Mouse (Mus musculus) heart, embryonic 10.5 days (tissue): Measurements from ENCODE around the gene H2al1d. TPM values are rescaled to one million over a fixed set of nuclear protein-coding genes. Genes with fewer than 3 reads are reported as not detected.
"Not testable (repeated sequence)": the region's sequence is repeated elsewhere in the genome, so short reads cannot be mapped to it uniquely, and the experiment has no call there.

Experiments
- DNase-seq: peaks from one replicate; pipeline ENCODE4 v3.0.0-alpha.2; 2017; ENCODE audit warnings: low spot score
- H3K27ac ChIP-seq: fragments of 300-500 bp; sonication (generic); 2 replicates; pipeline ENCODE4 v1.5.1; 2016; ENCODE audit warnings: mild to moderate bottlenecking
- H3K27me3 ChIP-seq: fragments of 300-500 bp; sonication (generic); 2 replicates; pipeline ENCODE4 v1.6.1; 2016; ENCODE audit warnings: mild to moderate bottlenecking; ENCODE audit not compliant: poor library complexity, insufficient read depth, severe bottlenecking
- H3K36me3 ChIP-seq: fragments of 300-500 bp; sonication (generic); 2 replicates; pipeline ENCODE4 v1.6.1; 2016; ENCODE audit warnings: mild to moderate bottlenecking, moderate library complexity
- H3K4me1 ChIP-seq: fragments of 300-500 bp; sonication (generic); 2 replicates; pipeline ENCODE4 v1.6.1; 2016; ENCODE audit warnings: mild to moderate bottlenecking
- H3K4me3 ChIP-seq: fragments of 300-500 bp; sonication (generic); 2 replicates; pipeline ENCODE4 v1.5.1; 2016; ENCODE audit warnings: mild to moderate bottlenecking, moderate library complexity
- H3K9me3 ChIP-seq: fragments of 300-500 bp; sonication (generic); 2 replicates; pipeline ENCODE4 v1.6.1; 2016; ENCODE audit warnings: mild to moderate bottlenecking, moderate library complexity
- WGBS: fragments of 180-500 bp; shearing (Covaris S2); methylation state at CpG from one replicate; pipeline ENCODE4 v1.1.7; 2016; 5-methylcytosine and 5-hydroxymethylcytosine counted together
- polyA plus RNA-seq: library from polyadenylated mRNA; unstranded; fragments of >200 nt; fragmentation: Nextera tagmentation; extraction: Ambion mirVana; gene quantifications from 2 replicates; pipeline ENCODE4 v1.2.1, GENCODE M21; 2016

Gene H2al1d
- not detected in 2 replicates for polyA plus RNA-seq

GRCm38 (mm10) chrX:11308524-11308923 lies at the start of gene H2al1d:
TSS of gene H2al1d (plus strand) at chrX:11308824.
- H3K27ac ChIP-seq, H3K4me1 ChIP-seq, H3K4me3 ChIP-seq, H3K27me3 ChIP-seq, H3K36me3 ChIP-seq, H3K9me3 ChIP-seq, DNase-seq: not testable (repeated sequence)
- WGBS = no CpG with 5 or more reads among the region's 6 CpGs

- Histone ChIP-seq H3K4me1 (no peaks in the 10 kb centered on the region), H3K27ac (no peak overlapping the region), H3K9me3 (no peaks in the 10 kb centered on the region), H3K27me3 (peaks cover 20% of the 10 kb centered on the region; the same call in 1 of the 2 replicates), H3K36me3 (no peaks in the 10 kb centered on the region), H3K4me3 (no peak overlapping the region)
- no peak for DNase-seq
- 73% methylated on average over 8 of the region's 8 CpGs for WGBS
These were observed 43.7 kb upstream of the H2al1d start for GRCm38 (mm10) chrX:11264918-11265317.

- no peaks in the 10 kb centered on the region for H3K4me1 ChIP-seq
- DNase-seq = no peak
- 57% methylated on average over 7 of the region's 7 CpGs for WGBS
- H3K27me3 ChIP-seq = peaks cover 20% of the 10 kb centered on the region; the same call in 1 of the 2 replicates
- no peaks in the 10 kb centered on the region for H3K36me3 ChIP-seq
- no peak overlapping the region for H3K4me3 ChIP-seq
- H3K9me3 ChIP-seq = no peaks in the 10 kb centered on the region
- no peak overlapping the region for H3K27ac ChIP-seq
These were observed 40.8 kb upstream of the H2al1d start for GRCm38 (mm10) chrX:11267791-11268190.

- H3K27me3 ChIP-seq = peaks cover 20% of the 10 kb centered on the region; the same call in 1 of the 2 replicates
- no peak overlapping the region for H3K27ac ChIP-seq
- DNase-seq = no peak
- no peak overlapping the region for H3K4me3 ChIP-seq
- 73% methylated on average over 3 of the region's 3 CpGs for WGBS
- H3K36me3 ChIP-seq = no peaks in the 10 kb centered on the region
- no peaks in the 10 kb centered on the region for H3K4me1 ChIP-seq
- H3K9me3 ChIP-seq = no peaks in the 10 kb centered on the region
These were observed 39.5 kb upstream of the H2al1d start for GRCm38 (mm10) chrX:11269074-11269473.

GRCm38 (mm10) chrX:11273190-11273589 lies 35.4 kb upstream of the H2al1d start:
- peaks cover 19% of the 10 kb centered on the region; the same call in 1 of the 2 replicates for H3K27me3 ChIP-seq

GRCm38 (mm10) chrX:11277083-11277482 lies 31.5 kb upstream of the H2al1d start:
- Histone ChIP-seq H3K9me3 (no peaks in the 10 kb centered on the region), H3K27me3 (peaks cover 8% of the 10 kb centered on the region; the same call in 1 of the 2 replicates), H3K36me3 (no peaks in the 10 kb centered on the region), H3K4me1 (no peaks in the 10 kb centered on the region), H3K27ac (no peak overlapping the region), H3K4me3 (no peak overlapping the region)
- no peak for DNase-seq
- WGBS = 73% methylated on average over 6 of the region's 6 CpGs

More at GRCm38 (mm10) chrX:11273190-11273589, 35.4 kb upstream of the H2al1d start:
- H3K27ac ChIP-seq = no peak overlapping the region
- no peaks in the 10 kb centered on the region for H3K9me3 ChIP-seq
- H3K4me3 ChIP-seq = no peak overlapping the region
- no peaks in the 10 kb centered on the region for H3K36me3 ChIP-seq
- DNase-seq = no peak
- H3K4me1 ChIP-seq = no peaks in the 10 kb centered on the region
- WGBS = 76% methylated on average over 3 of the region's 3 CpGs

GRCm38 (mm10) chrX:11280741-11281140 lies 27.9 kb upstream of the H2al1d start:
- 82% methylated on average over 2 of the region's 2 CpGs for WGBS
- Histone ChIP-seq H3K9me3 (no peaks in the 10 kb centered on the region), H3K4me3 (no peak overlapping the region), H3K4me1 (no peaks in the 10 kb centered on the region), H3K36me3 (no peaks in the 10 kb centered on the region), H3K27me3 (peaks cover 8% of the 10 kb centered on the region; the same call in 1 of the 2 replicates), H3K27ac (no peak overlapping the region)
- DNase-seq = no peak

GRCm38 (mm10) chrX:11288306-11288882 lies 20.2 kb upstream of the H2al1d start:
- Histone ChIP-seq H3K9me3 (no peaks in the 10 kb centered on the region), H3K36me3 (no peaks in the 10 kb centered on the region), H3K27me3 (peaks cover 16% of the 10 kb centered on the region; the same call in 1 of the 2 replicates), H3K4me1 (no peaks in the 10 kb centered on the region), H3K27ac (no peak overlapping the region), H3K4me3 (no peak overlapping the region)
- no peak for DNase-seq
- 57% methylated on average over 14 of the region's 14 CpGs for WGBS

- H3K27ac ChIP-seq = no peak overlapping the region
- no peaks in the 10 kb centered on the region for H3K36me3 ChIP-seq
- peaks cover 22% of the 10 kb centered on the region; the same call in 1 of the 2 replicates for H3K27me3 ChIP-seq
- 58% methylated on average over 4 of the region's 4 CpGs for WGBS
- H3K4me3 ChIP-seq = no peak overlapping the region
- H3K4me1 ChIP-seq = no peaks in the 10 kb centered on the region
- no peak for DNase-seq
- no peaks in the 10 kb centered on the region for H3K9me3 ChIP-seq
These were observed 19.4 kb upstream of the H2al1d start for GRCm38 (mm10) chrX:11289244-11289643.

GRCm38 (mm10) chrX:11298957-11299356 lies 9.7 kb upstream of the H2al1d start, which contains the start of gene H2al1a:
TSS of gene H2al1a (plus strand) at chrX:11299257.
- DNase-seq, H3K27ac ChIP-seq: not testable (repeated sequence)

GRCm38 (mm10) chrX:11302132-11302531 lies 6.5 kb upstream of the H2al1d start, which contains the start of gene H2al1b:
TSS of gene H2al1b (plus strand) at chrX:11302432.
- not testable (repeated sequence) for DNase-seq, H3K4me3 ChIP-seq, H3K27me3 ChIP-seq, H3K9me3 ChIP-seq, H3K27ac ChIP-seq, H3K36me3 ChIP-seq, H3K4me1 ChIP-seq
- 76% methylated on average over 1 of the region's 3 CpGs for WGBS

More at GRCm38 (mm10) chrX:11298957-11299356, 9.7 kb upstream of the H2al1d start, which contains the start of gene H2al1a:
- not testable (repeated sequence) for H3K9me3 ChIP-seq, H3K4me3 ChIP-seq, H3K4me1 ChIP-seq, H3K27me3 ChIP-seq, H3K36me3 ChIP-seq
- WGBS = no CpG with 5 or more reads among the region's 3 CpGs

- H3K4me1 ChIP-seq, H3K36me3 ChIP-seq, H3K27ac ChIP-seq, H3K4me3 ChIP-seq, H3K9me3 ChIP-seq, H3K27me3 ChIP-seq, DNase-seq: not testable (repeated sequence)
- WGBS = 83% methylated on average over 2 of the region's 6 CpGs
These were observed 3.3 kb upstream of the H2al1d start, which contains the start of gene H2al1c for GRCm38 (mm10) chrX:11305355-11305754. TSS of gene H2al1c (plus strand) at chrX:11305655.

- not testable (repeated sequence) for H3K4me1 ChIP-seq, H3K9me3 ChIP-seq, H3K27me3 ChIP-seq, H3K4me3 ChIP-seq, DNase-seq, H3K27ac ChIP-seq, H3K36me3 ChIP-seq
- WGBS = no CpG with 5 or more reads among the region's 3 CpGs
These were observed 3.0 kb downstream of the H2al1d start, which contains the start of gene H2al1e for GRCm38 (mm10) chrX:11311634-11312033. TSS of gene H2al1e (plus strand) at chrX:11311934.
